Mouse (Mus musculus) CD4-positive, CD25-positive, alpha-beta regulatory T cell (primary cell): ENCODE results near the gene Rgs10. TPM values are rescaled to one million over a fixed set of nuclear protein-coding genes. Genes with fewer than 3 reads are reported as not detected.

Experiments used
- polyA plus RNA-seq: library from polyadenylated mRNA; unstranded; fragments of 100-300 nt; shearing (Covaris generic); gene quantifications from one replicate; pipeline ENCODE4 v1.2.1, GENCODE M21; 2017

Rgs10 gene
- polyA plus RNA-seq: 432 TPM

DNA sequence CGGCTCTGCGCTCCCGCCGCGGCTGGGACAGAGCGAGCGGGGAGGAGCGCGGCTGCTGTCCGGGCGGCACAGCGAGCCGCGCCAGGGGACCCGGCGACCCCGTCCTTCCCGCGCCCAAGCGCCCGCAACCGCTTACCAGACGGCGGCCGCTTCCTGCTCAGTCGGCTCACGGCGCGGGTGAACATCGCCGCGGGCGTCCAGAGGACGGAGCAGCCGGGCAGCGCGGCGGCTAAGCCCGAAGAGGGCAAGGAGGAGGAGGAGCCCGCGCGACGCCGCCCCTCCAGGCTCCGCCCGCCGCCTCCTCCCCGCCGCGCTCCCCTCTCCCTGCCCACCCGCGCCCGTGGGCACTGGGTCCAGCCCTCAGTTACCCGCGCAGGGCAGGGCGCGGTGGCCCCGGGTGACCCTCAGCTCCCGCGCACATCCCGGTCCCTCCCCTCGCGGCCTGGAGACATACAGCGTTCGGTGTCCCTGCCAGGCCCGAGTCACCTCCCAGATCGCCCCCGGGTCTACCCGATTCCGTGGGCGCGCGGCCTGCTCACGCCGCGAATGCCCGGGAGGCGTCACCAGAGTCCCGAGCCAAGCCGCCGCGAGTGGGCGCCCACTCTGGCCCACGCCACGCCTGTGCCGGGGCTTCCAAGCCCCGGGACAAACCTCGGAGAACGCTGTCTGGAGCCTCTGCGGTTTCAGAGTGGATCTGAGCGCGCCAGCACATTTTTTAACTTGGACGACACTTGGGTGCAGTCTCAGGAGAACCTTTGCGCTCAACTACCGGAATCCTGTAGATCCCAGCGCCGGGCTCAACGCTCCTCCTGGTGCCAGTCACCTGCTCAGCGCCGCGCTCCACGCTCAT, at the start of gene Rgs10:
Rgs10 (minus strand) TSS at position 829 of the 850 bp plus-strand sequence.

DNA sequence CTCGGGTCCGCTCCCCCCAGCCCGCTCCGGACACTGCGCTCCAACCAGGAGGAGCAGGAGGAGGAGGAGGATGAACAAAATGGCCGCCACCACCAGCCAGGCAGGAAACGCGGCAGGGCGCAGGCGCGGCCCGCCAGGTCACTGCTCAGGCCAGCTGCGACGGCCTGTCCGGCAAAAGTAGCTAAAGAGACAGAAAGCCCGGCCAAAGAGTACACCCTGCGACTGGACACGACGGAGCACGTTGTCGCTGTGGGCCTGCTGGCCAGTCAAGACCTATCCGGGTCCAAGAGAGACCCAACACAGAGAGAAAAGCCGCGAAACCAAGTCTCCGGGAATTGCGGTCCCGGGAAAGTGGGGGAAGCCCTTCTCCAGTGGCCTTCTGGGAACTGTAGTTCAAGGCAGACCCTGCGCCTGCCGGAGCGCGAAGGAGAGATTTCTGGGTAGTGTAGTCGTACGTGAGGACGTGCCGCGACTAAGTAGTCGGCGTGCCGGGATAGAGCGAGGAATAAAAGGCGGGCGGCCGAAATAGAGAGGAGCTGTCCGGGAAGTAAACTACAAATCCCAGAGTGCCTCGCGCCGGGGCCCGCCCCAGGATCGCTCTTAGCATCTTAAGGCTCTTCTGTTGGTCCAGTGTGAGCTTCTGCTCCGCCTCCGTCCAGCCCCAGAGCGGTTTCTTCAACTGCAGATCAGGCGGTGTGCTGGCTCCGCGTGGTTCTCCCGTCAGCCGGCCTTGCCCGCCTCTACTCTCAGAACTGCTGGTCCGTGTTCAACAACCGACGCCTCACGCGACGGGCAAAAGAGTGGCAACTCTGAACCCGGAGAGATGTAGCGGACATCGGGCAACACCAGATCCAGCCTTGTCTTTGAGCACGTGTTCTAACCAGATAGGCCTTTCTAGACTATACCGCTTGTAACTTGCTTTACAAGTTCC, 43.0 kb upstream of the Rgs10 start, which contains the start of gene Tial1:
Tial1 (minus strand) TSS at position 433 of the 931 bp plus-strand sequence.

Other genes starting within 250 kb of the Rgs10 start
- gene Cox6a2, start 212.4 kb downstream of the Rgs10 start, polyA plus RNA-seq: not detected
- 23.1 TPM for gene Armc5, start 181.4 kb downstream of the Rgs10 start, polyA plus RNA-seq
- gene 9130023H24Rik, start 180.7 kb downstream of the Rgs10 start, polyA plus RNA-seq: 2.6 TPM
- 1.6 TPM for gene Tgfb1i1, start 171.9 kb downstream of the Rgs10 start, polyA plus RNA-seq
- 0.48 TPM for gene Slc5a2, start 153.1 kb downstream of the Rgs10 start, polyA plus RNA-seq
- gene BC017158, start 120.6 kb downstream of the Rgs10 start, polyA plus RNA-seq: 35.8 TPM
- 45.9 TPM for gene Tial1, start 43.0 kb upstream of the Rgs10 start, polyA plus RNA-seq
- gene Bag3, start 104.9 kb upstream of the Rgs10 start, polyA plus RNA-seq: 6.7 TPM
- 72.2 TPM for gene Inpp5f, start 192.6 kb upstream of the Rgs10 start, polyA plus RNA-seq